14 mouse cellular contexts compared by ENCODE assay signal in genomic region chr16:92654294-92654950, GRCm38 (mm10).
DNase-seq lines count a peak whose midpoint lies in the region; ATAC-seq lines count a peak whose summit lies in the region.
"Had no signal": no experiment of that assay in that cellular context is flagged by ENCODE, and none has a peak within 500 bp of the region (broad histone marks: within the 10 kb centered on the region; RNA-seq: fewer than 3 reads in every experiment).

No protein-coding gene starts in this region.

- no peak; the same call in 1 of the 2 replicates for ATAC-seq in embryonic facial prominence, embryonic 12.5 days (ENCODE audit: insufficient number of reproducible peaks, insufficient read depth, low FRiP score, low TSS enrichment)
- ATAC-seq in megakaryocyte-erythroid progenitor cell, adult 5-6 weeks (replicated peaks; ENCODE audit: low FRiP score, low TSS enrichment, poor library complexity, severe bottlenecking), result 0 out of 2 replicates have a peak, but pooled peaks have one; percentile 31
- ATAC-seq: forebrain, embryonic 14.5 days; hindbrain, postnatal 0 days had no signal

- peaks cover 40% of the 10 kb centered on the region for H3K4me1 ChIP-seq in embryonic facial prominence, embryonic 12.5 days

- 34% methylated on average over 5 of the region's 5 CpGs for WGBS in embryonic facial prominence, embryonic 12.5 days

- DNase-seq in cerebellum, postnatal 10 days, result peak; percentile 53 to 59
- no peak for DNase-seq in cerebellum, postnatal 36 days
- peak; percentile 25 for DNase-seq in kidney, postnatal 10 days
- no peak for DNase-seq in kidney, postnatal 25 days
- DNase-seq in embryo, embryonic 10 days (ENCODE audit: low spot score), result no peak
- no peak for DNase-seq in ovary, postnatal 36 days (ENCODE audit: low spot score)
- DNase-seq: adrenal gland, postnatal 36 days; liver, embryonic 13.5 days; retina, postnatal 1 day had no signal

- H3K4me2 ChIP-seq in embryonic facial prominence, embryonic 12.5 days (replicated peaks), result no peak overlapping the region
- H3K4me2 ChIP-seq: liver, embryonic 13.5 days had no signal

- H3K4me3 ChIP-seq in embryonic facial prominence, embryonic 12.5 days, result no peak overlapping the region
- H3K4me3 ChIP-seq: heart, embryonic 10.5 days; liver, embryonic 13.5 days had no signal

- 0 out of 2 replicates have a peak, but pooled peaks cover under 1% of the 10 kb centered on the region for H3K27me3 ChIP-seq in embryonic facial prominence, embryonic 12.5 days
- H3K27me3 ChIP-seq: liver, embryonic 13.5 days had no signal

- H3K9ac ChIP-seq in embryonic facial prominence, embryonic 12.5 days, result no peak overlapping the region
- H3K9ac ChIP-seq: liver, embryonic 13.5 days had no signal

- H3K27ac ChIP-seq in embryonic facial prominence, embryonic 12.5 days, result peak overlapping the region; percentile 72
- H3K27ac ChIP-seq: heart, embryonic 10.5 days; hindbrain, postnatal 0 days; liver, embryonic 13.5 days had no signal

- H3K36me3 ChIP-seq in embryonic facial prominence, embryonic 12.5 days, result no peaks in the 10 kb centered on the region; the same call in 1 of the 2 replicates
- H3K36me3 ChIP-seq: heart, embryonic 10.5 days had no signal

- peaks cover 3% of the 10 kb centered on the region; the same call in 1 of the 2 replicates for H3K9me3 ChIP-seq in embryonic facial prominence, embryonic 12.5 days
- H3K9me3 ChIP-seq: heart, embryonic 10.5 days; liver, embryonic 13.5 days had no signal

Comparison
In these comparisons a context has a peak if more than half of its experiments do, and no peak if none do; other contexts are left out.
1. DNase-seq: peak in cerebellum, postnatal 10 days (2 of 2) and kidney, postnatal 10 days (single experiment); none in cerebellum, postnatal 36 days (0 of 2), kidney, postnatal 25 days (0 of 2), embryo, embryonic 10 days (single experiment) and ovary, postnatal 36 days (single experiment).